Mouse (Mus musculus): ENCODE measurements around the gene Rps12-ps3. TPM values are rescaled to one million over a fixed set of nuclear protein-coding genes. Genes with fewer than 3 reads are reported as not detected.

Gene Rps12-ps3
- polyA plus RNA-seq, 1 experiment from 2014 or later = 20.8 TPM

GRCm38 (mm10) chr19:59339908-59340307, 17.8 kb downstream of the Rps12-ps3 start:
- no peaks in the 10 kb centered on the region for H3K27me3 ChIP-seq (ENCODE audit: poor library complexity, severe bottlenecking)
- no peak for DNase-seq (ENCODE audit: extremely low spot score, low spot score)

GRCm38 (mm10) chr19:59342964-59343363, 20.9 kb downstream of the Rps12-ps3 start:
- DNase-seq (ENCODE audit: extremely low spot score, low spot score) = no peak
- H3K4me3 ChIP-seq = peak overlapping the region; percentile 75
- 44% methylated on average over 2 of the region's 2 CpGs for WGBS
- H3K27ac ChIP-seq = no peak overlapping the region
- H3K4me1 ChIP-seq = peaks cover 69% of the 10 kb centered on the region
- no peaks in the 10 kb centered on the region for H3K36me3 ChIP-seq (replicated peaks)
- no peaks in the 10 kb centered on the region for H3K9me3 ChIP-seq
- H3K27me3 ChIP-seq (ENCODE audit: poor library complexity, severe bottlenecking) = 0 out of 2 replicates have a peak, but pooled peaks cover 4% of the 10 kb centered on the region

More at GRCm38 (mm10) chr19:59339908-59340307, 17.8 kb downstream of the Rps12-ps3 start:
- Histone ChIP-seq H3K27ac (no peak overlapping the region), H3K36me3 (replicated peaks) (peaks cover 12% of the 10 kb centered on the region), H3K4me1 (peaks cover 56% of the 10 kb centered on the region), H3K9me3 (no peaks in the 10 kb centered on the region), H3K4me3 (no peak overlapping the region)
- 91% methylated on average over 3 of the region's 3 CpGs for WGBS

DNA sequence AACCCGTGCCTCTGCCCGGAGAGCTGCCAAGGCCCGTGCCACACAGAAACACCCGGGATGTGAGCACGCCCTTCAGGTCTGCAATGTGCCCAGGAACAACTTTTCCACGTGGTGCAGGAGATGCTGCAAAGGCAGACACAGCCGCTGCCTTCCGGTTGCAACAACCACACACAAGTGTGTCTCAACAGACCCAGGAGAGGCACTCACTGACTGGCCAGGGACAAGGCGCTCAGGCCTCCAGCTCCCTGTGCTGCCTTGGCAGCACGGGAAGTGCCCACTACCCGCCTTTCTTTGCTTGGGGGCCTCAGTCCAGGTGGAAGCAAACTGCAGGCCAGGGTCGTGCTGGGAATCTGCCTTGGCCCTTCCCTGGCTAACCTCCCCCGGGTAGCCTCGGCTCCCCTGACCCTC, 22.2 kb downstream of the Rps12-ps3 start:
- peak overlapping the region; percentile 98 for H3K27ac ChIP-seq

DNA sequence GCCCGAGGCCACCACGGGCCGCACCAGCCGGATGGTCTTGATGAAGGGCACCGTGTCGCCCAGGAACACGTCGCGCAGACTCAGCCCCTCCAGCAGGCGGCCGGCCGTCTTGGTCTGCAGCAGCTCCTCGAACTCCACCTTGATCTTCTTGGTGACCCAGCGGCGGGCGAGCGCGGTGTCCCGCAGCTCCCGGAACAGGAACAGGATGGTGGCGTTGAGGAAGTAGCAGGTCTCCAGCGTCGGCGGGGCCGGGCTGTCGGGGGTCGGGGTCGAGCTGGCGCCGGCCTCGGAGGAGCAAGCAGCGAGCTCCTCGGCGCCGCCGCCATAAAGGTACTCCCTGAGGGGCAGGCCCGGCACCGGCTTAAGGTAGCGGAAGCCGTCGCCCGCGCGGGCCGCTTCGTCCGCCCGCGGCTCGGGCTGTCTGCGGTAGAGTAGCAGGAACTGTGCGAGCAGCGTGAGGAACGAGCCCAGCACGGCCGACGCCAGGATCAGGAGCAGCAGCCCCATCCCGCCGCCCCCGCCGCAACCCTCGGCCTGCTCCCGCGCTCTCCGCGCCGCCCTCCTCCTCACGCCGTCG, 23.1 kb downstream of the Rps12-ps3 start:
- Histone ChIP-seq H3K27me3 (ENCODE audit: poor library complexity, severe bottlenecking) (0 out of 2 replicates have a peak, but pooled peaks cover 4% of the 10 kb centered on the region), H3K4me1 (peaks cover 59% of the 10 kb centered on the region), H3K9me3 (no peaks in the 10 kb centered on the region), H3K36me3 (replicated peaks) (no peaks in the 10 kb centered on the region), H3K4me3 (peak overlapping the region; percentile 75), H3K27ac (peak overlapping the region; percentile 98)
- WGBS = under 1% methylated on average over 70 of the region's 70 CpGs
- peak; percentile 70 for DNase-seq (ENCODE audit: extremely low spot score, low spot score)

More for the DNA sequence above, 22.2 kb downstream of the Rps12-ps3 start:
- 0 out of 2 replicates have a peak, but pooled peaks cover 4% of the 10 kb centered on the region for H3K27me3 ChIP-seq (ENCODE audit: poor library complexity, severe bottlenecking)
- H3K4me1 ChIP-seq = peaks cover 59% of the 10 kb centered on the region
- H3K4me3 ChIP-seq = peak overlapping the region; percentile 75
- no peaks in the 10 kb centered on the region for H3K9me3 ChIP-seq
- no peaks in the 10 kb centered on the region for H3K36me3 ChIP-seq (replicated peaks)
- WGBS = under 1% methylated on average over 14 of the region's 14 CpGs
- peak; percentile 41 for DNase-seq (ENCODE audit: extremely low spot score, low spot score)

GRCm38 (mm10) chr19:59345658-59346283, 23.7 kb downstream of the Rps12-ps3 start, which contains the start of gene Pdzd8:
Gene Pdzd8 (minus strand): TSS chr19:59345780.
- Histone ChIP-seq H3K4me3 (peak within 1 kb of the TSS; percentile 75), H3K27ac (peak within 1 kb of the TSS; percentile 98), H3K9me3 (no peaks in the 10 kb centered on the region), H3K4me1 (peaks cover 55% of the 10 kb centered on the region), H3K36me3 (replicated peaks) (no peaks in the 10 kb centered on the region), H3K27me3 (ENCODE audit: poor library complexity, severe bottlenecking) (0 out of 2 replicates have a peak, but pooled peaks cover 4% of the 10 kb centered on the region)
- DNase-seq (ENCODE audit: extremely low spot score, low spot score) = peak; percentile 89
- under 1% methylated on average over 90 of the region's 91 CpGs for WGBS

DNA sequence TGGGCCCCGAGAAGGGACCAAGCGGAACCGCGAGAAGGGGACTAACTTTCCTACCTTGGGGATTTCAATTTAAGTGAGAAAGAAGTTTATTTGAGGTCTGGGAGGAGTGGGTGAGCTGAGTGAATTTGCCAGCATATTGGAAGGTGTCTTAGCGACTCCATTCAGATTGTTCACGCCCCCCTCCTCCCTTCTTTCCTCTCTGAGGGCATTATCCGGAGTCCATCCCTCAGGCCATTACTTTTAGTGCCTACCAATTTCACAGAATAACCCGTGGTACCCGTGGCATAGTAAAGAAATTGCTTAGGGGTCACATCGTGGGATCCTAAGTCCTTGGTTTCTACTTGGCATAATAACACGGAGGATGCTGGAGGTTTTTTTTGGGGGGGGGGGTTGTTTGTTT, 24.2 kb downstream of the Rps12-ps3 start:
- 0 out of 2 replicates have a peak, but pooled peaks cover 4% of the 10 kb centered on the region for H3K27me3 ChIP-seq (ENCODE audit: poor library complexity, severe bottlenecking)
- H3K4me1 ChIP-seq = peaks cover 49% of the 10 kb centered on the region
- no peak for DNase-seq (ENCODE audit: extremely low spot score, low spot score)
- H3K36me3 ChIP-seq (replicated peaks) = no peaks in the 10 kb centered on the region
- WGBS = 2% methylated on average over 11 of the region's 11 CpGs
- peak overlapping the region; percentile 75 for H3K4me3 ChIP-seq
- H3K9me3 ChIP-seq = no peaks in the 10 kb centered on the region
- H3K27ac ChIP-seq = peak overlapping the region; percentile 98

DNA sequence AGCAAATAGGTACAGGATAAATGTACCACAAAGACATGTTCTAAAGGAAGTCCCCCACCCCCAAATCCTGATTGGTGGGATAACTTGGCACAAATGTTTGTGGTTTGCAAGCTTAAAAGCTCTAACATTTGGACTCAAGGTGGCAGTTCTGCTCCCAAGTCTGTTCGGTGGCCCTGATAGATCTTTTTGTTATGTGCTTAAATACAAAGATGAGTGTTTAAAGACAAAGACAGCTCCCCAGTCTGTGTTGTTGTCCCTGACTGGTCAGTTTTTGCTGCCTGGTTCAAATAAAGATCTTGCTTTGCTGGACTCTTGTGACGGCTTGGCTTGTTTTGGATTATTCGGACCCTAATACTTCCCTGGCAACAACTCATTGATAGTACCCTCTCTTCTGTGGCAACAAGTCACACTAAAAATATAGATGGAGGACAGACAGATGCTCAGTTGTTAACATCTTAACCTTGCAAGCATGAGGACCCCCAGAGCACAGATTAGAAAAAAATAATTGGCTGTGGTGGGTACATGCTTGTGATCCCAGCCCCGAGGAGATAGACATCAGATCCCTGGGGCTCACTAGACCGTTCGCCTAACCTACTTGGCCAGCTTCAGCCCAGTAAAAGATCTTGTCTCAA, 27.4 kb downstream of the Rps12-ps3 start:
- Histone ChIP-seq H3K4me3 (no peak overlapping the region), H3K27ac (no peak overlapping the region), H3K4me1 (peaks cover 18% of the 10 kb centered on the region), H3K27me3 (ENCODE audit: poor library complexity, severe bottlenecking) (peaks cover 15% of the 10 kb centered on the region; the same call in 1 of the 2 replicates), H3K9me3 (no peaks in the 10 kb centered on the region), H3K36me3 (replicated peaks) (no peaks in the 10 kb centered on the region)
- WGBS = 94% methylated on average over 6 of the region's 6 CpGs
- no peak for DNase-seq (ENCODE audit: extremely low spot score, low spot score)

DNA sequence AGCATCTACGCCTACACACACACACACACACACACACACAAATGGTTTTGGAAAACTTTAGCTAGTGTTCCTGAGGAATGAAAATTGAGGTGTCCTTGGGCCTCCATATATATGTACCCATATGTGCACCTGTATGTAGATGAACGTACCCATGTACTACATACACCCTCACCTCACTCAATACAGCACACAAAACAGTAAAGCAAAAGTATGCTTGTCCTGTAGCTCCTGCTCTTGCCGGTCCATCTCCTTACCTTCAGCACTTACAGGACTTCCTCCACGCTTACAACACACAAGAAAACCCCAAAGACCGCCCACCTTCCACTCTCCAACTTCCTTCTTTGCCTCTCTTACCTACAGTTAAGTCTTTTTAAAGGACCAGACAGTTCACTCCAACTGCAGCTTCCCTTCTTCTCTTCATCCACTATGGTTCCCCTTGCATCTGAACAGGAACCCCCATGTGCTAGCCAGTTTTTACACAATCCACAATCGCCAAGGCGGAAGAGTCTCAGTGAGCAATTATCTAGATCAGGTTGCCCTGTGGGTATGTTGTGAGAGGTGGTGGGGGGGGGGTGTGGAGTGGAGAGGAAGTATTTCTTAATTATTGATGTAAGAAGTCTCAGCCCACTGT, 28.3 kb downstream of the Rps12-ps3 start:
- Histone ChIP-seq H3K27me3 (ENCODE audit: poor library complexity, severe bottlenecking) (peaks cover 15% of the 10 kb centered on the region; the same call in 1 of the 2 replicates), H3K4me3 (no peak overlapping the region), H3K36me3 (replicated peaks) (no peaks in the 10 kb centered on the region), H3K27ac (no peak overlapping the region), H3K9me3 (no peaks in the 10 kb centered on the region), H3K4me1 (peaks cover 12% of the 10 kb centered on the region)
- 83% methylated on average over 7 of the region's 7 CpGs for WGBS
- DNase-seq (ENCODE audit: extremely low spot score, low spot score) = no peak

DNA sequence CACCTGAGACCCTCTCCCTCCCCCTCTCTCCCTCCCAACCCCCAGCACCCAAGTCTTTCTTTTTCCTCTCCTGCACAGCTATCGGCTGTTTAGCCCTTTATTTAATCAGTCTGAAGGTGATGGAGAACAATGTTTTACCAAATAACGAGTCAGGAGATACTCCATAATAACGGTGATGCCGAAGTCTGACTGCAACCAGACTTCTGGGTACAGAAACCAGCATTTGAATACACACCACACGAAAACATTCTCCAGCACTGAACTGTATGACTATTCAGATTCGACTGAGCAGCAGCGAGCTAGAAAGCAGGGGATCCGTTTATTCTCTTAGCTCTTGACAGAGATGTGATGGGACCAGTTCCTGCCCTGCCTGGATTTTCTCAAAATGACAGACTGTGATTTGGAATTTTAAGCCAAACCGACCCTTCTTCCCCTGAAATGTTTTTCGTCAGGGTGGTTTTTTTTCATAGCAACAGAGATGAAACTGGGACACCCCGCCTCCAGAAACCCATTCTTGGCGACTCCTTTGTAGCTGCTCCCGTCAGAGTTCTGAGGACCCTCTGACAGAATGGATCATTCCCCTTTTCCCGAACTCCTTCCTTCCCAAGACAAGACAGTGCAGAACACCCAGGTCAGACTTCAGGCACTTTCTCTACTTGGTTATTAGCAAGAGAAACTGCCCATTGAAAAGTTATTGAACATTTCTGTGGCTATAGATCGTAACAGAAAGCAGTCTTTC, 29.2 kb downstream of the Rps12-ps3 start:
- H3K9me3 ChIP-seq = no peaks in the 10 kb centered on the region
- H3K4me1 ChIP-seq = peaks cover 8% of the 10 kb centered on the region
- no peak for DNase-seq (ENCODE audit: extremely low spot score, low spot score)
- H3K36me3 ChIP-seq (replicated peaks) = no peaks in the 10 kb centered on the region
- no peak overlapping the region for H3K27ac ChIP-seq
- H3K27me3 ChIP-seq (ENCODE audit: poor library complexity, severe bottlenecking) = peaks cover 16% of the 10 kb centered on the region; the same call in 1 of the 2 replicates
- 74% methylated on average over 15 of the region's 15 CpGs for WGBS
- H3K4me3 ChIP-seq = no peak overlapping the region

DNA sequence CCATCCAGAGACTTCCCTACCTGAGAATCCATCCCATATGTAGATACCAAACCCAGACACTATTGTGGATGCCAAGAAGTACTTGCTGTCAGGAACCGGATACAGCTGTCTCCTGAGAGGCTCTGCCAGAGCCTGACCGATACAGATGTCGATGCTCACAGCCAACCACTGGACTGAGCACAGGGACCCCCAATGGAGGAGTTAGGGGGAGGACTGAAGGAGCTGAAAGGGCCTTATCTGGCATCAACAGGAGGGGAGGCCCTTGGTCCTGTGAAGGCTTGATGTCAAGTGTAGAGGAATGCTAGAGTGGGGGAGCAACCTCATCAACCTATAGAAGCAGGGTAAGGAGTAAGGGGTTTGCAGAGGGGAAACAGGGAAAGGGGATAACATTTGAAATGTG, 30.7 kb downstream of the Rps12-ps3 start:
- H3K9me3 ChIP-seq = no peaks in the 10 kb centered on the region
- no peak for DNase-seq (ENCODE audit: extremely low spot score, low spot score)
- peaks cover 25% of the 10 kb centered on the region for H3K27me3 ChIP-seq (ENCODE audit: poor library complexity, severe bottlenecking)
- no peaks in the 10 kb centered on the region for H3K36me3 ChIP-seq (replicated peaks)
- H3K4me3 ChIP-seq = no peak overlapping the region
- 82% methylated on average over 3 of the region's 3 CpGs for WGBS
- no peak overlapping the region for H3K27ac ChIP-seq
- H3K4me1 ChIP-seq = no peaks in the 10 kb centered on the region

DNA sequence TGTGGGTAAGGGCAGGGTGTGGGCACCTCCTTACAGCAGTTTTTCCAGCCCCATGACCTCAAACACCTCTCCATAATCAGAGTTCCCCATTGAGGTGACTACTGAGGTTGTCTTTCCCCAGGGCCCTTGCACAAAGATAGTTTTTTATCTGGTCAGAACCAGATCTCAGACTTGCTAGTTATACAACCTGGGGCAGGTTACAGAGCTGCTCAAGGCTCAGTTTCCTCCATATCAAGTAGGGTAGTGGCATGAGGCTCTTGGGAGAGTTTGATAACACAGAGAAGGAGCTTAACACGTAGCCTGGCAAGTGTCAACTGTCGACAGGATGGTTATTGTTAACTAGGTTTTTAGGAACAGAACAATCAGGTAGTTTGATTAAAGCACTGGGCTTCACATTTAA, 32.8 kb downstream of the Rps12-ps3 start:
- H3K4me3 ChIP-seq = no peak overlapping the region
- H3K27me3 ChIP-seq (ENCODE audit: poor library complexity, severe bottlenecking) = peaks cover 30% of the 10 kb centered on the region
- peak; percentile 2 for DNase-seq (ENCODE audit: extremely low spot score, low spot score)
- H3K36me3 ChIP-seq (replicated peaks) = no peaks in the 10 kb centered on the region
- no peaks in the 10 kb centered on the region for H3K9me3 ChIP-seq
- H3K4me1 ChIP-seq = peaks cover 5% of the 10 kb centered on the region
- 71% methylated on average over 2 of the region's 2 CpGs for WGBS
- no peak overlapping the region for H3K27ac ChIP-seq

DNA sequence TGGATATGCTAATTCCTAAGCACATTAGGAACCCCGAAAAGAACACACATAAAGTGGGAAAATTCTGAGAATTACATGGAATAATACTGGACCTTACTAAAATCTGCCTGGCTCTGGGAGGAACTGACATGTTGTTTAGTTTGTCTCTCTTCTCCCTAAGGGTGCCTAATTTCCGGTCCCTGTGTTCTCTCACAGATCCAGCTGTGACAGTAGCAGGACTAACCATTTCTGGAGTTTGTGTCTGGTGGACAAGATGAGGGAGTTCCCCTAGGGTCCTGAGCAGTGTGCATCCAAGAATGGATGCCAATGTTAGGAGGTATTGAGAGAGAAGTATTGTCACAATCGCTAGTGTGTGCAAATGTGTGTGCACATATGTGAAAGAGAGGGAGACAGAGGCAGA, 34.3 kb downstream of the Rps12-ps3 start:
- DNase-seq (ENCODE audit: extremely low spot score, low spot score) = no peak
- Histone ChIP-seq H3K27me3 (ENCODE audit: poor library complexity, severe bottlenecking) (peaks cover 39% of the 10 kb centered on the region), H3K4me3 (no peak overlapping the region), H3K27ac (no peak overlapping the region), H3K9me3 (no peaks in the 10 kb centered on the region), H3K36me3 (replicated peaks) (no peaks in the 10 kb centered on the region), H3K4me1 (peaks cover 16% of the 10 kb centered on the region)
- 93% methylated on average over 3 of the region's 3 CpGs for WGBS
